Mouse (Mus musculus): ENCODE results near the gene Kcnn3.

Gene Kcnn3

GRCm38 (mm10) chr3:89672573-89673317 lies 152.8 kb downstream of the Kcnn3 start:
- no peak for DNase-seq (ENCODE audit: low spot score)

DNA sequence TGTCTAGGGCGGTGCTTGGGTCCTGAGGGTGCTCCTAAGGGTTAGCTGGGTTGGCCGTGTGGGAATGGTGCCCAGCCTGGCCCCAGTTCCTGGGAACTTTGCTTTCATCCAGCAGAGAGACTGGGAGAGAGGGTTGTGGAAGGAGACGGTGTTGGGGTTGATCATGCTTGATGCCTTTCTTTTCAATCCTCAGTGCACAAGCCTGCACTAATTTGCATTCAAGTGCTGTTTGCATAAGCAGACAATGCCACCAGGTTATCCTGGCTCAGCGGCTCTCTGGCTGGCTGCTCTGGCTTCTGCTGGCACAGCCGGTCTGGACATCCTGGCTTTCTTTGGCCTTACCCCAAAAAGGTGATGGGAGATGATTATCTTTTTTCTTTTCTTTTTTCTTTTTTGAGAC lies 157.7 kb downstream of the Kcnn3 start:
- no peak for DNase-seq (ENCODE audit: low spot score)

DNA sequence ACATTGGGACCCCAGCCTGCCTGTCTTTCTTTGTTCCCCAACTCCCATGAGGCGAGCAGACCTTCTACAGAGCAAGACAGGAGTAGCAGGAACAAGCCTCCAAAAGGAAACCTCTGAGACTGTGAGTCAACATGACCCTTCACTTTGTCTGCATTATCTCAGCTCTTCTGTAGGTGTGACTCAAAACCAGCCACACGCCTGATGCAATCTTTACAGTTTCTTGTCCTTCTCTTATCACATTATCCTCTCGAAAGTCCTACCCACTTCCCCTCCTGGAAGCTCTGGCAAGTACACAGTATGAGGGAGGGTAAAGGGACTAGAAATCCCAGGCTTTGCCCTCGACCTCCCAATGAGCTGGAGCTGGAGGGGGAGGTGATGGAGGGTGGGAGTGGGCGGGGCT lies 166.1 kb downstream of the Kcnn3 start:
- no peak for DNase-seq (ENCODE audit: low spot score)

DNA sequence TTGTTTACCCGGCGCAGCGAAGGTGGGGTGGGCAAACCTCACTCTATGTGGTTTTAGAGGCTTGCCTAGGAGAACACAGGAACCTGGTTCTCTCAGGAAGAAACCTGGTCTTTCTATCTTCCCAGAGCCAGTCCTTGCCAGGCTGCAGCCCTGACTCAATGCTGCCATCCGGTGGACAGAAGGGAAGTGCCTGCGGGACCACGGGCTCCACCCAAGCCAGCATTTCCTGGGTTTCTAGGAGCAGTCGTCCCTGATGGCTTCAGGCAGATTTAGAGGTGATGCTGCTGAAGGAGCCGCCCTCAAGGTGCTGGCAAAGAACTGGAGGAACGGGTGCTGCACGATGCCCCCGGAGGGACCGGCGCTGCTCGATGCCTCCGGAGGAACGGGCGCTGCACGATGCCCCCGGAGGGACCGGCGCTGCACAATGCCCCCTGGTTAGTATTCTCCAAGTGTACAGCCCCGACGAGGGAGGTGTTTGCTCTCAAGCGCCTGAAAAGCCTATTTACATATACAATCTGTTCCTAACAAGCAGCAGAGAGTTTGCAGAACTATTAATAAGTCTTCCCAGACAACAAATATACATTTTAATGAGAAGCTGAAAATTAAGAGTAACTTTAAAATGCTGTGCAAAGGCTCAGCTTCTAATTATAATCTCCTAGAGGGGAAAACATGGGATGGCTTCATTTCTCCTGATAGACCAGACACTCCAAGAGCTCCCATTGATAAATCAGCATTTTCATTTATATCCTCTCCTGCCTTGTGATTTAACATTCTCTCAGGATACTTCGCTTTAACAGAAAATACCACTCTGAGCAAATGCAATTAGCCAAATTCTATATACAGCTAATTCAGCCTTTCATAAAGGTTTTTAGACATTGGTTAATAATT lies 169.0 kb downstream of the Kcnn3 start:
- peak; percentile 76 for DNase-seq (ENCODE audit: low spot score)

GRCm38 (mm10) chr3:89691776-89692175 lies 171.8 kb downstream of the Kcnn3 start:
- DNase-seq (ENCODE audit: low spot score) = no peak

- DNase-seq (ENCODE audit: low spot score) = no peak
Measured at GRCm38 (mm10) chr3:89696152-89696821, 176.3 kb downstream of the Kcnn3 start.

- no peak for DNase-seq (ENCODE audit: low spot score)
Measured at GRCm38 (mm10) chr3:89698958-89699357, 179.0 kb downstream of the Kcnn3 start.

DNA sequence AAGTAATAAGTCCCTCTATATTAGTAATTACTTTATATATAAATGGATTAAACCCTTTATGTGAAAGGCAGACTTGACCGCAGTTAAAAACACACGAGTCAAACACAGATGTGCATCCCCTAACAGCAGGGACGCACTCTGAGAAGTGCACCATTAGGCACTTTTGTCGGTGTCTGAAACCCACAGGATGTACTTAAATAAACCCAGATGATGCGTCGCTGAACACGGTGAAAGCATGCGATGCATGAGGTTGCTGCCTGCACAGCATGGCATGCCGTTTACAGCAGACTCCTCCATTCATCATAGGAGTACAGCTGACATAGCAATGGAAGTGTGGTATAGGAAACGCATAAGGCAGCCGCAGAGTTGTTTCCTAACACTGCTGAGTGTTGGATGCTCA lies 180.5 kb downstream of the Kcnn3 start:
- no peak for DNase-seq (ENCODE audit: low spot score)

DNA sequence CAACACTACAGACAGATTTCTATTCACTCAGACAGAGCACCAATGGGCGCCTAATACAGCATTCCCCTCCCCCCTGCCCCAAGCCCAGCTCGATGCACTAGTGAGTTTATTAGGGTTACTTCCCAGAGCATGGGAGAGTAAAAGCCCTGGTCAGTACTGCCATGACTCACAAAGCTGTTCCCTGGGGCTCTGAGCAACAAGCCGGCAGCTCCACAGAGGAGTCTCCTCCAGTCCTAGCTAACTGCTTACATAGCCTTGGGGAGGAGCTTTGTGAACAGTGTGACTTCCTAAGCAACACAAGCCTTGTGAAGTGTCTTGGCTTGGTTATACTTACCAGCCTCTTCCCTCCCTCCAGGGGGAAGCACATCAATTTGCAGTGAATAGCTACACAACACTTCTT lies 183.6 kb downstream of the Kcnn3 start:
- DNase-seq (ENCODE audit: low spot score) = no peak

- DNase-seq (ENCODE audit: low spot score) = no peak
Measured at GRCm38 (mm10) chr3:89704064-89704463, 184.1 kb downstream of the Kcnn3 start.

- peak; percentile 74 for DNase-seq (ENCODE audit: low spot score)
Measured at GRCm38 (mm10) chr3:89714359-89715206, 194.6 kb downstream of the Kcnn3 start, which contains the start of gene Adar. Gene Adar, plus strand, starts transcription at chr3:89715022.

DNA sequence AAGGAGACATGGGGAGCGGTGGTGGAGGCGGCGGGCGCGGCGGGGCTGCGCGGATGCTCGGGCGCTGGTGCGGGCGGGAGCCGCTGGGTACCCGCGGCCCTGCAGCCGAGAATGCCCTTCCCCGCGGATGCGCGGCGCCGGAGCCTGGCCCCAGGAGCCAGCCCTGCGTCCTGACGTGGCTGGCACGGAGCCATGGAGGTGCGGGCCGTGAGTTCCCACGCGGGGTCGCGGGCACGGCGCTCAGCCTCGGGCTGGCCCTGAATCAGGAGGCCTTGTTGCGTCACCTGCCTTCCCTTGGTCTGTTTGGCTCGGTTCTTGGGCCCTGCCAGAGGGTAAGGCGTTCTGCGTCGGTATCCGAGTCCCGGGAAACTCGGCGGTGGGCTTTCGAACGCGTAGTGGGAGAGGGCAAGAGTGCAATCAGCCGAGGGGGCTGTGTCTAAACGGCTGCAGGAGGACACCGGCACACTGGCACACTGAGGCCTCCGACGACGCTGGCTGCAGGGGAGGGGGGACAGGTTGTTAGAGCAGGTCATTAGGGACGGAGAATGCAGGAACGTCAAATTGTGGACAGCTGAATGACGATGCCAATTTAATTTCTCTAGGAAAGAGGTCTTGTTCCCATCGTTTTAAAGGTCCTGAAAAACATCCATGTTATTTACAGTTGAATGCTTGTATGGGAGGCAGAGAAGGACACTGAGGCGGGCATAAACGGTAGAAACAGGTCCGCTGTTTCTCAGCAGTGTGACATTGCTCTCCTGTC lies 195.4 kb downstream of the Kcnn3 start:
- peak; percentile 35 for DNase-seq (ENCODE audit: low spot score)

- no peak for DNase-seq (ENCODE audit: low spot score)
Measured at GRCm38 (mm10) chr3:89715967-89716256, 195.9 kb downstream of the Kcnn3 start.

- DNase-seq (ENCODE audit: low spot score) = no peak
Measured at GRCm38 (mm10) chr3:89722032-89722431, 202.1 kb downstream of the Kcnn3 start.

DNA sequence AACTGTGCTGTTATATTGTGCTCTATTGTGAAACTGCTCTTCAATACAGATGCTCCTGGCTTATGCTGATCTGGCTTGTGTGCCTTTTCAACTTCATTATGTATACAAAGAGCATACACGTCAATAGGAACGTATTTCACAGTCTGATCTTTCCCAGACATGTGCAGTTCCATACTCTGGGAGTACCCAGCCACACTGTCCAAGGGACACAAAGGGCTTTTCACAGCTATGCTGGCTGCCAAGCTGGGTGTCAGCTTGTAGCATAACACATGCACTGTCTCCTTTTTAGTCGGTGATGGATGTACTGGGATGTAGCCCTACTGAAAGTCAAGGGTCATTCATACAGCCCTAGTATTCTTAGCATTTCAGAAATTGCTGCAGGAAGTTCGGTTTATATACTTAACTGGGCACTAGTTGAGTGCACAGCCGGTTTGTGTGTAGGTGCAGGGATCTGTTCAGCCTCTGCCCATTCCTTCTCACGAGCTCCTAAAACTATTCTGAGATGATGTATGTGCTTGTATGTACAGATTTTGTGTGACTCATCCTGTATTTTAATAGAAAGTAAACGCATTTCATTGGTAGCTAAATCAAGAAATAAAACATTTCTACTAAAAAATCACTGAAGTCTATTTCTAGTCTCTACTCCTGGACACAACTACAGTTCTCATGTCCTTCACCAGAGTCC lies 203.6 kb downstream of the Kcnn3 start:
- DNase-seq (ENCODE audit: low spot score) = peak; percentile 20

Measured in adipocyte (in vitro differentiated cells).